8 mouse cellular contexts compared by ENCODE assay signal in the genomic region with DNA sequence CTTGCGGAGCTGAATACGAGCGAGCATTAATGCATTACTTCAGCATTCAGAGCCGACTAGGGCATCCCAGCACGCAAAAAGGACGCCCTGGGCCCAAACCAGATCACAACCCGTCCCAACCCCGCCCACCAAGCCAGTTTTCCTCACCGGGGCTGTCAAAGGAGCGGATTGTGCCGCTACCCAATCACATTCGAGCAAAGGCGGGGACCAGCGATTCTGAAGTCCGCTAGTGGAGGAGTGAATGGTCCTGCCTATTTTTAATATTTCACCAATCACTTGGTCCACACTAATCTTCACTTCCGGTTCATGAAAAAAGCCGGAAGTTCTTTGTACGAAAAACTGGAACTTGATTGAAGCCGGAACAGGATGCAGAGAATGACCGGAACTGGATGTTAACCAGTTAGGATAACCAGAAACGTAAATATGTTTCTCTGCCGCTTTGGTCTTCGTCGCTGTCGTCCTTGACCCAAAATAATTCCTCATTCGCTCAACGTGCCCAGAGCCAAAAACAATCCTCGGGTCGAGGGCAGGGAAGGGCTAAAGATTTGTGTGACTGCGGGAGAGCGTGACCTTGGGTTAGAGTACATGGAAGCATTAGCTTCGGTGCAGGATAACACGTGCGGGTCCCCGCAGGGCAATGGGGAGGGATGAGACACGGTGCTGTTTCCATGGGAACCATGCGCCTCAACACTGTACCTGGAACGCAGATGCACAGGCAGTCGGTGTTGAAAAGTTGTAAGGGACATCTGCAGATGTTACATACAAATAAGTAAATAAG. TPM values are rescaled to one million over a fixed set of nuclear protein-coding genes. Genes with fewer than 3 reads are reported as not detected.
DNase-seq lines count a peak whose midpoint lies in the region; ATAC-seq lines count a peak whose summit lies in the region.

A gene (plus strand): TSS at position 297 of the 778 bp plus-strand sequence.

- peak; percentile 97 for DNase-seq in Muller cell, postnatal 12 days (ENCODE audit: inconsistent ontology term)
- DNase-seq in cerebellum, adult 9-11 months = peak; percentile 98
- DNase-seq in frontal cortex, adult 2 months (ENCODE audit: extremely low spot score in 1 of 2, low spot score in 1 of 2) = peak; percentile 96 to 97
- DNase-seq in hindbrain, embryonic 11.5 days (ENCODE audit: low spot score) = peak; percentile 92
- DNase-seq in layer of hippocampus, postnatal 10 days (ENCODE audit: low spot score in 2 of 2) = peak; percentile 86 to 91
- DNase-seq in lung, postnatal 10 days = peak; percentile 98
- DNase-seq in ovary, postnatal 36 days (ENCODE audit: low spot score) = peak; percentile 91
- peak; percentile 81 for DNase-seq in thymus, postnatal 25 days

- H3K4me3 ChIP-seq in hindbrain, embryonic 11.5 days (ENCODE audit: low read depth, low read length) = peak within 1 kb of the TSS; percentile 43

- peak within 1 kb of the TSS; percentile 55 for H3K9ac ChIP-seq in hindbrain, embryonic 11.5 days (ENCODE audit: low read depth, low read length)

- peaks cover 8% of the 10 kb centered on the region; the same call in 1 of the 2 replicates for H3K27me3 ChIP-seq in hindbrain, embryonic 11.5 days (ENCODE audit: control insufficient read depth, insufficient read depth, low read length)

- H3K4me2 ChIP-seq in hindbrain, embryonic 11.5 days (replicated peaks; ENCODE audit: low read depth, low read length) = peak within 1 kb of the TSS; percentile 74

- H3K9me3 ChIP-seq in hindbrain, embryonic 11.5 days (ENCODE audit: control insufficient read depth, low read length) = no peaks in the 10 kb centered on the region

- H3K4me1 ChIP-seq in hindbrain, embryonic 11.5 days (replicated peaks; ENCODE audit: control insufficient read depth, insufficient read depth, low read length) = no peaks in the 10 kb centered on the region; the same call in 1 of the 2 replicates

- no peaks in the 10 kb centered on the region for H3K36me3 ChIP-seq in hindbrain, embryonic 11.5 days (ENCODE audit: control insufficient read depth, insufficient read depth, low read length)

- H3K27ac ChIP-seq in hindbrain, embryonic 11.5 days (ENCODE audit: low read depth, low read length) = peak within 1 kb of the TSS; percentile 85

- peak; percentile 85 for ATAC-seq in hindbrain, embryonic 11.5 days (ENCODE audit: low FRiP score)

- WGBS in hindbrain, embryonic 11.5 days = under 1% methylated on average over 39 of the region's 39 CpGs

RNA-seq across cellular contexts. Expression of the gene that starts here (rescaled TPM):
- 4.1 and 5.2 TPM in 2 replicates for polyA plus RNA-seq in frontal cortex, adult 2 months (2012; rRNA removed)
- polyA plus RNA-seq in hindbrain, embryonic 11.5 days (2014; fragmentation: Nextera tagmentation; extraction: Ambion mirVana) = 0.77 and 1.2 TPM in 2 replicates
- 1 to 10 TPM; 2.0 TPM for total RNA-seq in layer of hippocampus, postnatal 10 days (2021)

Comparison
In these comparisons a context has a peak if more than half of its experiments do, and no peak if none do; other contexts are left out.
1. Peak in every context shown above with its lines: DNase-seq, ATAC-seq, H3K4me3 ChIP-seq and H3K27ac ChIP-seq.